Mouse (Mus musculus): ENCODE measurements at regions not wholly inside any gene's neighbourhood (a gene's known extent, or its start where the extent isn't known, plus 50 kb on each side); places are given as distances from the start of the nearest gene placed in this dataset.

DNA sequence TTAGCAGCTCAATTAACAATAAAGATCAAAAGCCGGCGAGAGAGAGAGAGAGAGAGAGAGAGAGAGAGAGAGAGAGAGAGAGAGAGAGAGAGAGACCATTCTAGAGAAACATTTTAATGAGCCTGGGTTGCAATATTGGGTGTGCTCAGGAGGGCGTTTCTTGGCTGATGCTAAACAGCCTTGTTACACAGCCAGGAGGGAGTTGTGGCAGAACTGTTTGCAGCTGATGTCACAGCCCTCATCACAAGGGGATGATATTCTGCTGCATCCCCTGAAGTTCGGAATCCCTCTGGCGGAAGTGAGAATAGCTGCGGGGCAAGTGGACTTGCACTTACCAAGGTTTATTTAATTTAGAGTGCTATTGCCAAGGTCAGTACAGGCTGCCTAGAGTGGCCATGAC, 100.7 kb upstream of the Fbxo11 start:
- no peak overlapping the region for H3K9ac ChIP-seq (ENCODE audit: low read length)
- H3K4me2 ChIP-seq (ENCODE audit: low read depth) = no peak overlapping the region
- no peak overlapping the region for H3K27ac ChIP-seq (ENCODE audit: low read depth, low read length)
- no peaks in the 10 kb centered on the region for H3K9me3 ChIP-seq (ENCODE audit: control insufficient read depth, low read length)
- ATAC-seq (ENCODE audit: insufficient read depth, low FRiP score, low TSS enrichment) (no peak), DNase-seq (ENCODE audit: low spot score) (no peak)
- H3K27me3 ChIP-seq (ENCODE audit: control insufficient read depth, insufficient read depth, low read length) = no peaks in the 10 kb centered on the region
- H3K36me3 ChIP-seq (ENCODE audit: control insufficient read depth, insufficient read depth, low read length) = no peaks in the 10 kb centered on the region
- H3K4me3 ChIP-seq (ENCODE audit: low read depth, low read length) = no peak overlapping the region
- H3K4me1 ChIP-seq (ENCODE audit: control insufficient read depth, insufficient read depth, low read length) = no peaks in the 10 kb centered on the region
- WGBS = 85% methylated on average over 6 of the region's 6 CpGs

DNA sequence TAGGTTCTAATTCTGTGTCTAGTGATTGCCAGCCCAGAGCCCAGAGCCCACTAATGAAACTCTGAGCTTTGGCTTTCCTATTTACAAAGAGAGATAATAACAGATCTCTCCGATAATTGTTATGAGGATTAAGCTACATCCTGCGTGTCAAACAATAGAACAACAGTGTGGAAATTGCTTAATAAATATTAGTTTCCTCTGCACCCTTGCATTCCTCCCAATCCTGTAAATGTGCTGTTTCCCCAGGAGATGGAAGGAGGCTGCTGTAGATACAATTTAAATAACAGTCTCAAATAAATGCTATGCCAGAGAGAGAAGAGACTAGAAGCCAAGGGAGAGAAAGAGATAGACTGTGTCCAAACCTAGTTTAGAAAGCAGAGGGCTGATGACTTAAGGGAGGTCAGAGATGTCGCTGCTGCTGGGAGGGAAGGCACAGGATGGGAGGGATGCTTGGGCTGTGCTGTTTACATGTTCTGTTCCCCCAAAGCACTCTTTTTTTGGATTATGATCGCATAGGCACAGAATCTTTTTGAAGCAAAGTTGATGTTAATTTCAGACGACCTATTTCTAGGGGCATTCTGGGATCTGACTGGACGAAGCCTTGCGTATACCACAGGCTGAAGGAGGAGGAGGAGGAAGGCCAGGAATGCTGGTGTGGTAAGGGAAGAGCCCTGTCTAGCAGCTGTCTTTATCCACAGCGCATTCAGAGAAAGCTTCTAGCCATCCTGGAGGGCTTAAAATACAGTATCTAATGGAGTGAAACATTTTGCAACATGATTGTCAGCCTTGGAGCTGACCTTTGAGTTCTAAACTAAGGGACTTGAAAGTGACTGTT, 103.4 kb upstream of the Fbxo11 start:
- Histone ChIP-seq H3K36me3 (ENCODE audit: control insufficient read depth, insufficient read depth, low read length) (no peaks in the 10 kb centered on the region), H3K9ac (ENCODE audit: low read length) (no peak overlapping the region), H3K4me3 (ENCODE audit: low read depth, low read length) (no peak overlapping the region), H3K27me3 (ENCODE audit: control insufficient read depth, insufficient read depth, low read length) (no peaks in the 10 kb centered on the region), H3K4me1 (ENCODE audit: control insufficient read depth, insufficient read depth, low read length) (no peaks in the 10 kb centered on the region), H3K4me2 (ENCODE audit: low read depth) (no peak overlapping the region), H3K27ac (ENCODE audit: low read depth, low read length) (no peak overlapping the region), H3K9me3 (ENCODE audit: control insufficient read depth, low read length) (no peaks in the 10 kb centered on the region)
- 83% methylated on average over 8 of the region's 8 CpGs for WGBS
- DNase-seq (ENCODE audit: low spot score) (no peak), ATAC-seq (ENCODE audit: insufficient read depth, low FRiP score, low TSS enrichment) (no peak)

DNA sequence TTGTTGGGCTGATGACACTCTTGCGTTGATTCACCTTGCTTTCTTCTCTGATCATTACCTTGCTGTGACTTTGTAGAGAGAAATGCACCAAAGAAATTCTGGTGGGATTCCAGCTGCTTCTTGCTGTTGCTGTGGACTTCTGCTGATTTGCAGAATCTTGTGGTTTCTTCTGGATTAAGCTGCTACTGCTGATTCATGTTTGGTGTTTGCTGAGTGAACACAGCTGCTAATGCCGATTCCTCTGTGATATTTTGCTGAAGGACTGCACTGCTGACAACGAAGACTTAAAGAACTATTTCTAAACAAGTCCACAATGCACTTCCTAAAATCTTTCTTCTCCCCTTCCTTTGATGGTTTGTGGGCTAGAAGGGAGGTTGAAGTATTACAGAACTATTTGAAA, 106.5 kb upstream of the Fbxo11 start:
- Histone ChIP-seq H3K9me3 (ENCODE audit: control insufficient read depth, low read length) (no peaks in the 10 kb centered on the region), H3K4me1 (ENCODE audit: control insufficient read depth, insufficient read depth, low read length) (no peaks in the 10 kb centered on the region), H3K4me3 (ENCODE audit: low read depth, low read length) (no peak overlapping the region), H3K9ac (ENCODE audit: low read length) (no peak overlapping the region), H3K27me3 (ENCODE audit: control insufficient read depth, insufficient read depth, low read length) (no peaks in the 10 kb centered on the region), H3K4me2 (ENCODE audit: low read depth) (no peak overlapping the region), H3K27ac (ENCODE audit: low read depth, low read length) (no peak overlapping the region), H3K36me3 (ENCODE audit: control insufficient read depth, insufficient read depth, low read length) (no peaks in the 10 kb centered on the region)
- WGBS = 93% methylated on average over 3 of the region's 3 CpGs
- DNase-seq (ENCODE audit: low spot score) (no peak), ATAC-seq (ENCODE audit: insufficient read depth, low FRiP score, low TSS enrichment) (no peak)

DNA sequence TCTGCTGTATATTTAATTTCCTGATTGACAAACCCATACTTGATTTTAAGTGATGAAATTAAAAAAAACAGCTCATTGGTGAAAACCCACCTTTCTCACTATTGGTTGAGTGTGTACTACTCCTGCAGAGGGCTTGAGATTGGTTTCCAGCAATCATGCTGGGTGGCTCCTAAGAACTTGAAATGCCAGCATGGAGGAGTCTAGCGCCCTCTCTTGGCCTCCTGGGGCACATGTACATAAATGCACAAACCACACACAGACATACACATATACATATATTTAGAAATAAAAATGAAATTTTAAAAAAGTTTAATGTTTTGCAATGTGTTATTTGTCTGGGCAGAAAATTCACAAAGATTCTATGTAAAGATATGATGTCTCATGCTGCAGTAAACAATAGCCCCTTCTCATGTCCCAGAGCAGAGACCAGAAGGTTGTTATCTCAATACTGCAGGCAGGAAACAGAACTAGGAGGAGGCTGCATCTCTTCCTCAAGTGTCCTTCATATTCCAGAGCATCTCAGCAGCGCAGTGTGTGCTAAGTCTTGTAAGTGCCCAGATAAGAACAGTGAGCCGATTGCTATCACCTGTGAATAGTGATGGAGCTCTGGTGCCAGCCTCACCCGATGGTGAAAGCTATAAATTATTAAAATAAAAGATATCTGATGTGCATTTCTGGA, 108.4 kb upstream of the Fbxo11 start:
- Histone ChIP-seq H3K27ac (ENCODE audit: low read depth, low read length) (no peak overlapping the region), H3K4me2 (ENCODE audit: low read depth) (no peak overlapping the region), H3K4me1 (ENCODE audit: control insufficient read depth, insufficient read depth, low read length) (no peaks in the 10 kb centered on the region), H3K9me3 (ENCODE audit: control insufficient read depth, low read length) (no peaks in the 10 kb centered on the region), H3K36me3 (ENCODE audit: control insufficient read depth, insufficient read depth, low read length) (no peaks in the 10 kb centered on the region), H3K27me3 (ENCODE audit: control insufficient read depth, insufficient read depth, low read length) (no peaks in the 10 kb centered on the region), H3K4me3 (ENCODE audit: low read depth, low read length) (no peak overlapping the region), H3K9ac (ENCODE audit: low read length) (no peak overlapping the region)
- ATAC-seq (ENCODE audit: insufficient read depth, low FRiP score, low TSS enrichment) (no peak), DNase-seq (ENCODE audit: low spot score) (no peak)
- 79% methylated on average over 4 of the region's 4 CpGs for WGBS

DNA sequence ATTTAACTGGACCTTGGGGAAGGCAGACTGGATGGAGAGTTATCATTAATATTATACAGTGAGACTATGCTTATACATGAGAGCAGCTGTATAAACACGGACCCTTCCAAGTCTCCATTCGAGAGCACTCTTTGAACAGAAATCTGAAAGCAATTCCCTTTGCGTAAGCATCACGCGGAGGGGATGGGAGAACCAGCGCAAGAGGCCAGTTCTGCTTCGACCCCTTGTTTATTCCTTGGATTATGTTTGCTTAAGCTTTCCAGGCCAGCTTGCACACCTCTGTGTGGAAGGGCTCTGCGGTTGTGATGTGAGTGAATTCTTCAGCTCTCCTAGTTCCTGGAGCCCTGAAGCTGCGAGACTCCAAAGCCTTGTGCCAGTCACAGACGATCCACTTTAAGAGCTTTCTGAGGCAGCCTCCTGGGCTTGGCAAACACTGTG, 109.2 kb upstream of the Fbxo11 start:
- Histone ChIP-seq H3K4me2 (ENCODE audit: low read depth) (no peak overlapping the region), H3K27me3 (ENCODE audit: control insufficient read depth, insufficient read depth, low read length) (no peaks in the 10 kb centered on the region), H3K4me1 (ENCODE audit: control insufficient read depth, insufficient read depth, low read length) (no peaks in the 10 kb centered on the region), H3K4me3 (ENCODE audit: low read depth, low read length) (no peak overlapping the region), H3K36me3 (ENCODE audit: control insufficient read depth, insufficient read depth, low read length) (no peaks in the 10 kb centered on the region), H3K9me3 (ENCODE audit: control insufficient read depth, low read length) (no peaks in the 10 kb centered on the region), H3K9ac (ENCODE audit: low read length) (no peak overlapping the region), H3K27ac (ENCODE audit: low read depth, low read length) (no peak overlapping the region)
- ATAC-seq (ENCODE audit: insufficient read depth, low FRiP score, low TSS enrichment) = no peak
- WGBS = 78% methylated on average over 10 of the region's 10 CpGs
- DNase-seq (ENCODE audit: low spot score) = no peak

GRCm38 (mm10) chr17:88175951-88176623, 111.0 kb upstream of the Fbxo11 start:
- ATAC-seq (ENCODE audit: insufficient read depth, low FRiP score, low TSS enrichment) (no peak), DNase-seq (ENCODE audit: low spot score) (no peak)
- no peaks in the 10 kb centered on the region for H3K27me3 ChIP-seq (ENCODE audit: control insufficient read depth, insufficient read depth, low read length)
- H3K4me2 ChIP-seq (ENCODE audit: low read depth) = no peak overlapping the region
- H3K4me3 ChIP-seq (ENCODE audit: low read depth, low read length) = no peak overlapping the region
- 86% methylated on average over 4 of the region's 4 CpGs for WGBS
- no peaks in the 10 kb centered on the region for H3K4me1 ChIP-seq (ENCODE audit: control insufficient read depth, insufficient read depth, low read length)
- no peak overlapping the region for H3K9ac ChIP-seq (ENCODE audit: low read length)
- H3K9me3 ChIP-seq (ENCODE audit: control insufficient read depth, low read length) = no peaks in the 10 kb centered on the region
- H3K27ac ChIP-seq (ENCODE audit: low read depth, low read length) = no peak overlapping the region
- H3K36me3 ChIP-seq (ENCODE audit: control insufficient read depth, insufficient read depth, low read length) = no peaks in the 10 kb centered on the region

- Histone ChIP-seq H3K36me3 (ENCODE audit: control insufficient read depth, insufficient read depth, low read length) (no peaks in the 10 kb centered on the region), H3K4me1 (ENCODE audit: control insufficient read depth, insufficient read depth, low read length) (no peaks in the 10 kb centered on the region), H3K27ac (ENCODE audit: low read depth, low read length) (no peak overlapping the region), H3K27me3 (ENCODE audit: control insufficient read depth, insufficient read depth, low read length) (no peaks in the 10 kb centered on the region), H3K4me3 (ENCODE audit: low read depth, low read length) (no peak overlapping the region), H3K9me3 (ENCODE audit: control insufficient read depth, low read length) (no peaks in the 10 kb centered on the region), H3K9ac (ENCODE audit: low read length) (no peak overlapping the region), H3K4me2 (ENCODE audit: low read depth) (no peak overlapping the region)
- WGBS = 83% methylated on average over 5 of the region's 5 CpGs
- ATAC-seq (ENCODE audit: insufficient read depth, low FRiP score, low TSS enrichment) (no peak), DNase-seq (ENCODE audit: low spot score) (no peak)
These were observed 125.6 kb upstream of the Fbxo11 start for GRCm38 (mm10) chr17:88190735-88191134.

- no peaks in the 10 kb centered on the region for H3K4me1 ChIP-seq (ENCODE audit: control insufficient read depth, insufficient read depth, low read length)
- WGBS = 88% methylated on average over 2 of the region's 2 CpGs
- no peak overlapping the region for H3K4me3 ChIP-seq (ENCODE audit: low read depth, low read length)
- no peaks in the 10 kb centered on the region for H3K36me3 ChIP-seq (ENCODE audit: control insufficient read depth, insufficient read depth, low read length)
- no peaks in the 10 kb centered on the region for H3K27me3 ChIP-seq (ENCODE audit: control insufficient read depth, insufficient read depth, low read length)
- no peak overlapping the region for H3K9ac ChIP-seq (ENCODE audit: low read length)
- DNase-seq (ENCODE audit: low spot score) (no peak), ATAC-seq (ENCODE audit: insufficient read depth, low FRiP score, low TSS enrichment) (no peak)
- H3K4me2 ChIP-seq (ENCODE audit: low read depth) = no peak overlapping the region
- H3K27ac ChIP-seq (ENCODE audit: low read depth, low read length) = no peak overlapping the region
- no peaks in the 10 kb centered on the region for H3K9me3 ChIP-seq (ENCODE audit: control insufficient read depth, low read length)
These were observed 126.4 kb upstream of the Fbxo11 start for GRCm38 (mm10) chr17:88191444-88191843.
